Mouse (Mus musculus) gastrocnemius, postnatal 4 days (tissue): ENCODE data around the gene Kif6. TPM values are rescaled to one million over a fixed set of nuclear protein-coding genes. Genes with fewer than 3 reads are reported as not detected.

ENCODE experiments used
- DNase-seq, 2 experiments: peaks; one replicate each; pipeline ENCODE4 v3.0.0; 2021 to 2022; ENCODE audit warnings: low spot score in 2 of 2, mixed read lengths in 2 of 2
- total RNA-seq, 2 experiments: library from RNA; stranded (reverse); gene quantifications; 2 replicates each; pipeline ENCODE4 v1.2.3; 2021

Kif6 gene
- total RNA-seq, 2 experiments from 2014 or later, result 0.21 to 0.56 TPM

DNA sequence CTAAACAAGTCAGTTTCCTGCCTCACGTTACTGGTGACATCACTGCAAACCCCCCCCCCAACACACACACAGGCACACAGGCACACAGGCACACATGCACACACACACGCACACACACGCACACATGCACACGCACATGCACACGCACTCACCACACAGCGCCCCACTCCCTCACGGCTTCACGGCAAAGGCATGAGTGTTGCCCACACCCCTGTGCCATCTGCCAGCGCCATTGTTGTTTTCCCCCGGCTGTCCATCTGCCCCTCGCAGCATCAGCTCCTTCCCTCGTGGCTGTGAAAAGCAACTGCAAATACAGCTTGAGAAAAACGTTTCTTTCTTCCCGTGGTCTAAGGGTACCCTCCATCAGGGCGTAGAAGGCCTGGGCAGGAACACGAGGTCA, 275.9 kb downstream of the Kif6 start:
- no peak for DNase-seq

GRCm38 (mm10) chr17:49892390-49892789, 277.5 kb downstream of the Kif6 start:
- DNase-seq, result no peak

DNA sequence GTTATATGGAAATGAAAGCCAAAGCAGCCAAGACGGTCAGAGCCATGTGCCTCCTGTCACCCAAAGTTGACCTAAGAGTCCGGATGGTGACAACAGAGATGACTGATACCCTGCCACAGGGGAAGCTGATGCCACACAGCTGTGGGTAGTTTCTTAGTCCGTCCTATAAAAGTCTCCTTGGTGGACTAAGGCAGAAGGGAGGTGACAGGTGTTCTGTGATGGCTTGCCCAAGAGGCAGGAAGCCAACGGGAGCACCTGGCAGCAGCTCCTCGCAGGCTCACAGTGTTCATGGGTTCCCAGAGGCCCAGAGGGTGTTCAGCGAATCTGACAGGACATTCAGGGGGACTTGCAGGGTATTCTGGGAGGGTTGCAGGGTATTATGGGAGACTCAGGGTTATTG, 279.5 kb downstream of the Kif6 start:
- DNase-seq, result no peak

- DNase-seq, result peak; percentile 47 to 67
Measured at GRCm38 (mm10) chr17:49898849-49899331, 284.0 kb downstream of the Kif6 start.

GRCm38 (mm10) chr17:49902613-49903012, 287.7 kb downstream of the Kif6 start:
- DNase-seq, result no peak

DNA sequence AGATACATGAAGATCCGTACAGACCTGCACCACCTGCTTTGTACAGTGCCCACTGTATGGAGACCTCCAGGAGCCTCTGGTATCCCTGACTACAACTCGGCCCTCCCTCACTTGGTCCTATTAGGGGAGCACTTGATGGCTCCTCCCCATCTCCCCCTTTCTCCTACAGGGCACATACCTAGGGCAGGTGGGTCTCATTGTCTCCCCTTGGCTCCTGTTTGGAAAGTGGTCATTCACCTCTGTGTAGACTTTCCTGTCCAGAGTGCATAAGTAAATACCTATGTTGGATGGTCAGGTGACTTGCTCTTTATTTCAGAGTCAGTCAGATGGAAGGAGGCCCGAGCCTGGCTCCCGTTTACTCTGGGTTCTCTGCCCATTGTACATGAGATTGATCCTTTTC, 308.5 kb downstream of the Kif6 start:
- no peak for DNase-seq

DNA sequence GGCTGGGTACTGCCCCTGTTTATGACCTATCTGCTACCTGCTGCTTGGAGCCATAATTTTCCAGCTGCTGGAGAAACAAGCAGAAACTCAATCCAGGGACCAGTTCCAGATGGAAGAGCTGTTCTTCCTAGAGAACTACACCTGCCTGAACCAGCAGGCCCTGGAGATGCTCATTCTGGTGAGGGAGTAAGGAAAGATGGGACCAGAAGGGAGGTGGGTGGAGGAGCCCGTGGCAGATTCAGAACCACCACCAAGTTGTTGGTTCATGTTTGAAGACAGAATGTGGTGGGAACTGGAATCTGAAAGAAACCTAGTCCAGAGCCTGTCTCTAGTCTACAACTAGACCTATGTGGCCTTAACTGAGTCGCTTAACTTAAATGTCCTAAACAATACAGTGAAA, 312.7 kb downstream of the Kif6 start:
- no peak for DNase-seq

DNA sequence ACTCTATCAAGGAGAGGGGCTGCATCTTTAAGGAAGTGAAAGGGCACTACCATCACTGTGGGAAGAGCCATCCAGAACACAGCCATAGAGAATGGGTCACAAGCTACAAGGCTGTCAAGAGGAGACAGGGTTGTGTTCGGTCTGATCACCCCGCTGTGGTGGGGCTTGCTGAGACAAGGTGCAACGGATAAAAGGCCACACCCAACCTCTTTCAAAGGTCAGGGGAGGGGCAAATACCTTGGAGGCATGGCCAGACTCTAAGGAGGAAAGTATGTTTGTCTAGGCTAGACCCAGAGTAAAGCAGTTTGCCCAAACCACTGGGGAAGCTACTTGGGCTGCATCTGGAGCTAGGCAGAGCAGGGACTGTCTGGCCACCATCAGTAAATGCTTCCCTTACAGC, 318.9 kb downstream of the Kif6 start:
- no peak for DNase-seq

GRCm38 (mm10) chr17:49934586-49934985, 319.6 kb downstream of the Kif6 start:
- no peak for DNase-seq

DNA sequence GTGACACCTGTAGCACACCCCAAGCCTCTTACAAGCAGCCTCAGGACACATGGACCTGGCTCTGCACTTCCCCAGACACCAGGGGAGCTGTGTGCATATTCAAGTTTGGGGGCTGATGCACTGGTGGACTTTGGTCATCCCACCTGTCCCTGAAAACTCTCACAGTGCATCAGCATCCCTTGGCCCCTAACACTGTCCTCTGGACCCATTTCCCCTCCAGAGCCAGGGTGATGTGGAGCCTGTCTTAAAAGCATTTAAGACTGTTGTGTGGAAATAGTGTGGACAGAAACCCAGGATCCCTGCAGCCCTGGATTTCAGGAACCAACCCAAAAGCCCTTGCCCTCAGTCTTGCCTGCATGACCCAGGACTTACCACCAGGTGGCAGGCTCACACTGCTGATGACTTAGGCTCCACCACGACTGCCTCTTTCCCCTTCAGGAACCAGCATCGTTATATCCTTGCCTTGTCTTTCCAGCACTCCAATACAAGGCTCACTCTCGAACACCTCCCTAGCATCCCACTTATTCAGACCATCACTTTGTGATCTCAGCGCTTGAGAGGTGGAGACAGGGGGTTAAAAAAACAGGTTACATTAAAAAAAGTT, 320.8 kb downstream of the Kif6 start:
- DNase-seq, result peak; percentile 64 to 70

GRCm38 (mm10) chr17:49936214-49936613, 321.3 kb downstream of the Kif6 start:
- DNase-seq, result no peak

GRCm38 (mm10) chr17:49939146-49939545, 324.2 kb downstream of the Kif6 start:
- no peak for DNase-seq

- no peak for DNase-seq
Measured at GRCm38 (mm10) chr17:49942674-49943073, 327.7 kb downstream of the Kif6 start.

- DNase-seq, result peak; percentile 56 to 82
Measured at GRCm38 (mm10) chr17:49951491-49951855, 336.5 kb downstream of the Kif6 start.

GRCm38 (mm10) chr17:49951856-49952607, 337.1 kb downstream of the Kif6 start:
- peak in 1 of 2 experiments; percentile 18 for DNase-seq

GRCm38 (mm10) chr17:49959021-49959420, 344.1 kb downstream of the Kif6 start:
- DNase-seq, result no peak

Other genes starting within 250 kb of the Kif6 start
- gene Mocs1, start 186.8 kb upstream of the Kif6 start, total RNA-seq, result 10 to 100 TPM; 20.3 to 20.8 TPM
- 10 to 100 TPM; 16.4 to 18.6 TPM for gene Daam2, start 50.8 kb upstream of the Kif6 start, total RNA-seq